Mouse (Mus musculus): Measurements from ENCODE around the gene Plk4. TPM values are rescaled to one million over a fixed set of nuclear protein-coding genes. Genes with fewer than 3 reads are reported as not detected.

Plk4 gene
- polyA plus RNA-seq (2012; rRNA removed) = 1.3 and 1.4 TPM in 2 replicates

GRCm38 (mm10) chr3:40799530-40800372 is at the start of gene Plk4:
Gene Plk4, plus strand, starts transcription at chr3:40800019.

GRCm38 (mm10) chr3:40846473-40846956 is 46.7 kb downstream of the Plk4 start, which contains the start of gene Mfsd8:
Gene Mfsd8, minus strand, starts transcription at chr3:40846886.

GRCm38 (mm10) chr3:40846957-40847017 is 47.0 kb downstream of the Plk4 start, which contains the start of gene Abhd18:
Gene Abhd18, plus strand, starts transcription at chr3:40846970.

Other genes with a start within 250 kb of the Plk4 start
- not detected in 2 replicates for gene Slc25a31, start 91.2 kb upstream of the Plk4 start, polyA plus RNA-seq (2012; rRNA removed)
- gene Hspa4l, start 55.5 kb upstream of the Plk4 start, polyA plus RNA-seq (2012; rRNA removed) = 6.0 and 7.0 TPM in 2 replicates
- 0.27 and 0.68 TPM in 2 replicates for gene Mfsd8, start 46.9 kb downstream of the Plk4 start, polyA plus RNA-seq (2012; rRNA removed)
- 0.16 and 0.39 TPM in 2 replicates for gene Abhd18, start 47.0 kb downstream of the Plk4 start, polyA plus RNA-seq (2012; rRNA removed)
- not detected in 2 replicates for gene 1700034I23Rik, start 102.5 kb downstream of the Plk4 start, polyA plus RNA-seq (2012; rRNA removed)
- gene Larp1b, start 149.8 kb downstream of the Plk4 start, polyA plus RNA-seq (2012; rRNA removed) = 2.9 and 4.5 TPM in 2 replicates

Measured in stomach, adult 2 months (tissue).